Mouse (Mus musculus) gastrocnemius, postnatal 4 days (tissue): ENCODE results near the gene Il12a. TPM values are rescaled to one million over a fixed set of nuclear protein-coding genes. Genes with fewer than 3 reads are reported as not detected.

ENCODE experiments used
- DNase-seq, 2 experiments: peaks; one replicate each; pipeline ENCODE4 v3.0.0; 2021 to 2022; ENCODE audit warnings: low spot score in 2 of 2, mixed read lengths in 2 of 2
- long read RNA-seq, 2 experiments: library from polyadenylated mRNA; stranded (forward); transcript quantifications; one replicate each; pipeline ENCODE4 v2.0.0; 2021
- total RNA-seq, 2 experiments: library from RNA; stranded (reverse); gene quantifications; 2 replicates each; pipeline ENCODE4 v1.2.3; 2021

The Il12a gene
- 1 to 10 TPM; 2.0 to 4.9 TPM for total RNA-seq
- long read RNA-seq, experiment 1, partial matches to known transcripts, result 0 of 6 reads
- long read RNA-seq, experiment 1, other reads (novel, unspliced or antisense), result 3 of 6 reads
- long read RNA-seq, experiment 2, partial matches to known transcripts, result 0 of 7 reads
- long read RNA-seq, experiment 2, other reads (novel, unspliced or antisense), result 5 of 7 reads

DNA sequence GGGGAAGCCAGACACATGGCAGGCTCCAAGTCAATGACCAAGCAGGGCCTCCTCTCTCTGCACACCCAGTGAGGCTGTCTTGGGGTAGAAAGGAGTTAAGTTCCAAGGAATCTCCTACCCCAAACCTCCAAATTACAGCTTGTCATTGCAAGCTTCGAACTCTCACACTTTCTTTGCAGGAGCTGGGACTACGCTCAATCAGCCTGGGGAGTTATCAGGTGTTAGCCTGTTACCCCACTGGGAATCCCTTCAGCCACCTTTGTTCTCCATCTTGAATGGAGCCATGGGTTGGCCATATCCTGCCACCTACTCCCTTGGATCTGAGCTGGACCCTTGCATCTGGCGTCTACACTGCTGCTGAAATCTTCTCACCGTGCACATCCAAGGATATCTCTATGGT lies at the start of gene Il12a:
Gene Il12a (plus strand): TSS at position 301 of the 400 bp plus-strand sequence.
- no peak for DNase-seq

GRCm38 (mm10) chr3:68642935-68643334 lies 47.5 kb upstream of the Il12a start:
- DNase-seq, result no peak

DNA sequence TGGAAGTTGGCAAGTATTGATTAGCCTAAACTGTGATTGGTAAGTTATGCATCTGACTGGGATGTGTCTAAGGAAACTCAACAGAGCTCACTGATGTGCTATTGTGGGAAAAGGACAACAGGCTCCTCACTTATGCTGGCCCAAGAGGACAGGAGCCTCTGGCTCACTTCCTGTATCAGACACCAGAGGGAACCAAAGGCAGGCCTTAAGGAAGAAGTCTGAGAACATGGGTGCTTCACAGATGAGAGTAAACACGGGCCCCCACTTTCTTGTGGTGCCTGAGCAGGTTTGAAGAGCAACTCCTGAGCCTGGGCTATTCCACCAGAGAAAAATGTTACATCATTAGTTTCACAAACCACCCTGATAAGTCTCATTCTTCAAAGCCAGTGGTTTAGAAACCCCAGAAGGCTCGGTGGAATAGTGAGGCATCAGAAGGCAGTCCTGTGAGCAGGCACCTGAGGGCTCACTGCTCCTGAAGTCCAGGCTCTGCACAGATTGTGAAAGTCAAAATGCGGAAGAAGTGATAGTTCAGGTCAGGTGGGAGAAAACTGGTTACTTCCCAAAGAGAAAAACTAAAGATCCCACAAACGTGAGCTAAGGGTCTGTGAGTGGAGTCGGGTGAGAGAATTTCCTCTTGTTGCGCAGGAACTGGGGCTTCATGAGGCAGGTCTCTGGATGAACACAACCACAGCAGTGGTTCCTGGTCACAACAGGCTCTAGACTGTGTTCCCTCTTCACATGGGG lies 43.9 kb upstream of the Il12a start:
- no peak for DNase-seq

GRCm38 (mm10) chr3:68647282-68647681 lies 43.2 kb upstream of the Il12a start:
- DNase-seq, result no peak

DNA sequence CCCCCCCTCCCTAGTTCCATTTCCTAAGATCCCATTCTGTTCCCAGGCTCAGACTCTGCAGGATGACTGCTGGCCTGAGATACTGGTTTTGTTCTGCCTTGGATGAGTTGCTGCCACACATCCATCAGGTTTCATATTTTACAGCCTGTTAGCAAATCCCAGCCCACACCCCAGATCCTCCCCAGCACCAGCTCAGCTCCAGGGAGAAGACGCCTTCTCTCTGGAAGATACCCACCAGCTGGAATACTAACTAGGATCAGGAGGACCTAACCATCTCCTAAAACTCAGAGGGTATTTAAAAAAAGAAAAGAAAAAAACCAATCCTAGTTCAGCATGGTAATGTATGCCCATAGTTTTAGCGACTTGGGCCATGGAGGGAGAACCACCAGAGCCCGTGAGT lies 40.2 kb upstream of the Il12a start:
- no peak for DNase-seq

DNA sequence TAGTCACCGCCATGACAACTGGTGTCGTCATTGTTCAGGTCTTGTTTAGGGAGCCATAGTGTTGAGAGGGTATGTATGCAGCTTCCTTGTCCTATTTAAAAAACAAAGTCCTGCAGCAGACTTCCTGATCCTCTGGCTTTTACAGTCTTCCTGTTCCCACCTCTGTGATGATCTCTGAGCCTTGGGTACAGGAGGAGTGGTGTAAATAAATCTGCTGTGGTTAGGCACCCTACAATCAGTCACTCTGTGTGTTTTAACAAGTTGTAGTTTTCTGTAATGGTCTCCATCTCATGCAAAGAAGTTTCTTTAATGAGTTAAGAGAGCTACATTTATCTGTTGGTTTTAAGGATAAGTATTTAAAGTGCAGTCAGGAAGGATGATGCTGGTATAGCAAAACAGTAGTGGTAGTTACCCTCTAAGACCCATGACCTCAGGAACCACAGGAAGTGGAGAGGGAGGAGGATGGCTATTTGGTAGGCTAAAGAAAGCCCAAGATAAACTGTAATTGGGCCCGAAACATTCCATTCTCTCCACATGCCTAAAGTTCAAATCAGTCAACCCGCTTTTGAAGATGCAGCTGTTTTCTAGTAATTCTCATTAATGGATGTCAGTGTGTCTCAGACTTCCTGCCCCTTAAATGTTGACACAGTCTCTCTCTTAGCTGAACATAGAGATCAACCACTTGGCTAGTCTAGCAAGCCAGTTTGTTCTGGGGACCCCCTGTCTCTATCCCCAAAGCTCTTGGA lies 33.7 kb upstream of the Il12a start:
- DNase-seq, result no peak

- DNase-seq, result no peak
Observed at GRCm38 (mm10) chr3:68657589-68658245, 32.7 kb upstream of the Il12a start.

DNA sequence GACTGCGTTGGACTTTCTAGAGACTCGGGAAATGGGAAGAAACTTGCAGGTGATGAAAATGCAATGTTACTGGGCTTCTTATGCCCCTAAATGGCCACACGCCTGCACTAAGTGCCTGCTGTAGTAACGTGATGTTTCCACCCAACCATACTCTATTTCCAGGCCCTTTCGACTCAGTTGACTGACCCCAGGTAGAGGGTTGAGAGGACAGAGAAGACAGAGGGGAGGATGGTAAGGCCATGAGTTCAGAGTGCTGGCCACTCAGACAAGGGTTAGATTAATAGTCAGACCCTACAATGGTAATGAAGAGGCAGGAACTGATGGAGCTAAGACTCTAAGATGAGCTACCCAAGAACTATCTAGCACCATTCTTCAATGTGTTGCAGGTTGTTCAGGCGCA lies 30.4 kb upstream of the Il12a start:
- DNase-seq, result no peak

DNA sequence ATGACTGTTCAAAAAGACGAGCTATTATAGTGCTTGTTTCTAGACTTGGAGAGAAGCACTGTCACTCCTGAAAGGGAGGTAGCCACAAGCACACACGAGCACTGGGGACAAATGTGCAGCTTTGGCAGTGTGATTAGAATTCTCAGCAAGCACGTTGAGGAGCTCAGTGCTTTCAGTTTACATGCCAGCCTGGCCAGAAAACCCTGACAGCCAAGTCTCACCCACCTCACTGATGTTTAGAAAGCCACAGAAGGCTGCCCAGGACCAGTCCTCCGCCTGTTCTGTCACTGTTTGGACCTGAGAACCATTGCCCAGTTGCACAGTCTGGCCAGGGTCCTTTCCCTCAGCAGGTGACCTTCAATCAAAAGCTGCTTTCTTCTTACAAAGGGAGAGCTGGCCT lies 29.9 kb upstream of the Il12a start:
- DNase-seq, result no peak

- no peak for DNase-seq
Observed at GRCm38 (mm10) chr3:68662386-68662785, 28.1 kb upstream of the Il12a start.

- no peak for DNase-seq
Observed at GRCm38 (mm10) chr3:68664337-68664736, 26.1 kb upstream of the Il12a start.

GRCm38 (mm10) chr3:68666377-68666776 lies 24.1 kb upstream of the Il12a start:
- DNase-seq, result no peak

GRCm38 (mm10) chr3:68667852-68668251 lies 22.6 kb upstream of the Il12a start:
- DNase-seq, result no peak

GRCm38 (mm10) chr3:68669418-68669974 lies 20.9 kb upstream of the Il12a start:
- DNase-seq, result no peak

GRCm38 (mm10) chr3:68674721-68675120 lies 15.7 kb upstream of the Il12a start:
- DNase-seq, result no peak

DNA sequence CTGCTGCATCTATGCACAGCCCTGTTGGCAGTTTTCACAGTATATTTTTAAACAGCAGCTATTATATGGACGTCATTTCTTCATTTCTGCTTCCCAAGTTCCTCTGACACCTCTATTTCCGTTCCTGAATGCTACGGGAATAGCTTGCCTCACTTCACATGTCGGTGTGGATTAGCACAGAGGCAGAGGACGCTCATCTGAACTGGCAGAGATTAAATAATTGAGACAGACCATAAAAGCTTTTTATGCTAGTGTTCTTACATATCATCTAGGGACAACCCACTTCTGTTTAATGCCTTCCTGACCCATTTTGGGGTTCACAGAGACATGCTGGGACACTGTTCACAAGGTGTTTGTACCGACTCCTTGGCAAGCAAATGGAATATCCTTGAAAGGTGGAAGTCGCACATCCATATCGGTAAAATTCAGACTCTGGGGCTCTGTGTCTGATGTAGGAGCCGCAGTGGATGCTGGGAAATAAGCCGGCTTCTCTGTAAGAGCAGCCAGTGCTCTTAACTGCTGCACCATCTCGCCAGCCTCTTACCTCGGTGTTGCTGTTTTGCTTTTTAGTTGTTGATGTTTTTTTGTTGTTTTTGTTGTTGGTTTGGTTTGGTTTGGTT lies 15.1 kb upstream of the Il12a start:
- no peak for DNase-seq

DNA sequence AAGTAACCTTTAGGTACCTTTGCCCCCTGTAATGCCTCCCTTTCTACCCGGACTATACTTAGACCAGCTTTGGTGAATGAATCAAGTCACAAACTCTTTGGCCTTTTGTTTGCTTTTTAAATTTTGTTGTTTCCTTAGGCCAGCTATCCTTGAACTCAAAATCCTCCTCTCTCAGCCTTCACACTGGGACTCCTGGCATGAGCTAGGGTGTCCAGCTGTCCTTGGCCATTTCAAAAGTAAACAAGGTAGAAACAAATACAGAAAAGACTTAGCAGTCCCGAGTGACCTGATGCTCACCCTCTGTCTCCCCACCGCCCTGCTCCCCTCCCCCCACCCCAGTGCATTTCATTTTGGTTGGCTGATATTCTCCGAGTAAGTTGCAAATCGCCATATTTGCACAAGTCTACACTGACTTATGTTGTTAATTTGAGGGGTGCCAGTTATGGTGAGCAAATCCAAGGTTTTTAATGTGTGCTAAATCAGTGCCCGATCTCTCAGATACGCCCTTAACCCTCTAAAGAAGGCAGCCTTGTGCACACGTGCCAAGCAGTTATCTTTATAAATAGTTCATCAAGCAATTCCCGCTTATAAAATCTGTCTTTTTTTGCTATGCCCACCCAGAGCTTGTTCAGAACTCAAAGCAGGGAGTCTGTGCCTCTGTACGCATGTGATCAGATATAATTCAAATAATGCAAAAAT lies 14.3 kb upstream of the Il12a start:
- no peak for DNase-seq

DNA sequence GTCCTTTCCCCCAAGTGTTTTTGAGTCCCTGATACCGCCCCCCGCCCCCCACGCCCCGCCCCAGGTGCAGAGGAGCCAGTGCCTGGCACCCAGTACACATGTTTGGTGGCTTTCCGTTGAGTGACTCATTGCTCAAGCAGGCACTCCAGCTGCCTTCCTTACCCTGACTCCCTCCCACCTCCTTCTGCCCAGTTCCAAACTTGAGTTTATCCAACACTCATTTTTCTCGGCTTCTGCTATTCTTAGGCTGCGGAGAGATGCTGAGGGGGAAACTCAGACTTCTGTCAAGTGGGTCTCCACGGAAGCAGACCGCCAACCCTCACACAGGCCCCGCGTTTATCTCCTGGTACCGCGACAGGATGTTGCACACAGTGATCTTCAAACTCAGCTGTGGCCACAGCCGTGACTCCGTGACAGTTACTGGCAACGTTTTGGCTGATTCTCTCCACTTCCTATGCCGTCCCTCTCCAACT lies 13.6 kb upstream of the Il12a start:
- DNase-seq, result peak in 1 of 2 experiments; percentile 27

- DNase-seq, result no peak
Observed at GRCm38 (mm10) chr3:68678805-68679585, 11.4 kb upstream of the Il12a start.
